ENCODE assay signal across 16 mouse cellular contexts in genomic region chr16:13515524-13515923, GRCm38 (mm10).
"Had no signal": no experiment of that assay in that cellular context is flagged by ENCODE, and none has a peak within 500 bp of the region (broad histone marks: within the 10 kb centered on the region; RNA-seq: fewer than 3 reads in every experiment).

No protein-coding gene starts in this region.

- H3K9ac ChIP-seq: neural tube, embryonic 13.5 days; neural tube, embryonic 15.5 days; stomach, embryonic 15.5 days had no signal

- H3K27ac ChIP-seq: neural tube, embryonic 13.5 days; neural tube, embryonic 15.5 days; stomach, embryonic 15.5 days; stomach, postnatal 0 days had no signal

- H3K4me1 ChIP-seq: neural tube, embryonic 15.5 days; stomach, embryonic 15.5 days had no signal

- H3K9me3 ChIP-seq: neural tube, embryonic 13.5 days; neural tube, embryonic 15.5 days; stomach, embryonic 15.5 days had no signal

- H3K4me3 ChIP-seq: neural tube, embryonic 13.5 days; neural tube, embryonic 15.5 days; stomach, embryonic 15.5 days had no signal

- H3K27me3 ChIP-seq: neural tube, embryonic 13.5 days; neural tube, embryonic 15.5 days; stomach, embryonic 15.5 days had no signal

- DNase-seq: retina, postnatal 1 day; right cerebral cortex, adult 18-20 months; right cerebral cortex, postnatal 14 days; right cerebral cortex, postnatal 25 days; right cerebral cortex, postnatal 4 days; spleen, adult 18-20 months; thymus, adult 18-20 months; thymus, adult 2 months; thymus, postnatal 14 days; thymus, postnatal 25 days; thymus, postnatal 36 days; thymus, postnatal 4 days had no signal

- H3K4me2 ChIP-seq: neural tube, embryonic 13.5 days; neural tube, embryonic 15.5 days; stomach, embryonic 15.5 days had no signal

- H3K36me3 ChIP-seq: neural tube, embryonic 13.5 days; neural tube, embryonic 15.5 days; stomach, embryonic 15.5 days had no signal
